Mouse (Mus musculus): ENCODE measurements around the gene Tns1. TPM values are rescaled to one million over a fixed set of nuclear protein-coding genes. Genes with fewer than 3 reads are reported as not detected.

Tns1 gene
- total and polyA plus RNA-seq, 3 experiments, result 0.40 to 3.6 (median 0.89) TPM

DNA sequence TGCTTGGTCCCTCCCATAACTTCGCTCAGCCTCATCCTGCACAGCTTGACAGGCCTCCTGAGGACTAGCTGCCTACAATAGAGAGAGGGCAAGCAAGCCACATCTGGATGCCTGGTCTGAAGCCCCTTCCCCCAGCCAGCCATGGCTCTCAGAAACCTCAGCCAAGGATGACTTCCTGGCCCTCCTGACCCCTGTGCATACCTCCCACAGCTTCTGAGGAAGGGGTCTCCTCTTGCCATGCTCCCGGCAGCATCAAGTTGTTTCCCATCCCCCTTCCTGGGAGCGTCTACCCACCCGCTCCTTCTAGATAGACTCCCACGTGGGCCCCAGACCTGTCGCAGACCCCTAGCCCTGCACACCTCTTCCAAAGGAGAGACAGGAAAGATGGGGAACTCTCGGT lies 33.9 kb downstream of the Tns1 start:
- TF ChIP-seq TBP (conservative IDR thresholded peaks at IDR 0.05; ENCODE audit: low read depth, low read length), result no peak
- no peak for TF ChIP-seq ZKSCAN1 (IDR thresholded peaks at IDR 0.05; ENCODE audit: borderline replicate concordance, low read depth, low read length)
- TF ChIP-seq ELF1 (IDR thresholded peaks at IDR 0.05; ENCODE audit: low read depth, low read length), result no peak
- TF ChIP-seq E2F4 (IDR thresholded peaks at IDR 0.05; ENCODE audit: insufficient replicate concordance, low read depth, low read length), result no peak
- no peak for TF ChIP-seq TCF12 (IDR thresholded peaks at IDR 0.05; ENCODE audit: low read depth, low read length)
- no peak for TF ChIP-seq NRF1 (IDR thresholded peaks at IDR 0.05; ENCODE audit: low read depth, low read length)
- no peak for TF ChIP-seq ZNF384 (IDR thresholded peaks at IDR 0.05; ENCODE audit: low read depth, low read length)
- no peak for TF ChIP-seq POLR2A (IDR thresholded peaks at IDR 0.05; ENCODE audit: low read depth, low read length)
- TF ChIP-seq PAX5 (IDR thresholded peaks at IDR 0.05; ENCODE audit: low read length), result no peak
- TF ChIP-seq RAD21 (IDR thresholded peaks at IDR 0.05; ENCODE audit: low read depth, low read length), result no peak
- H3K9me3 ChIP-seq (replicated peaks; ENCODE audit: low read length), result no peaks in the 10 kb centered on the region
- no peaks in the 10 kb centered on the region for H3K36me3 ChIP-seq (replicated peaks in 1 of 2; ENCODE audit: control insufficient read depth in 1 of 2, insufficient read depth in 1 of 2, low read length in 1 of 2)
- no peak overlapping the region for H3K27ac ChIP-seq (ENCODE audit: insufficient read depth, low read depth)
- peaks cover 8 to 68% of the 10 kb centered on the region in 2 experiments for H3K4me1 ChIP-seq (ENCODE audit: control insufficient read depth in 1 of 2, insufficient read depth in 2 of 2)
- no peak for DNase-seq (ENCODE audit: extremely low read depth)
- dilution Hi-C loops (cut with MboI; ENCODE audit: extremely low pct_ligation_motif_present, extremely low pct_unique_long_range_greater_than_20kb, low sequenced_read_pairs) (no loop called here), in situ Hi-C loops (cut with MboI; ENCODE audit: low pct_ligation_motif_present, low pct_unique_long_range_greater_than_20kb, low sequenced_read_pairs) (no loop called here)
- H3K79me2 ChIP-seq (replicated peaks; ENCODE audit: control insufficient read depth, extremely low read depth, insufficient read depth, poor library complexity, severe bottlenecking), result no peaks in the 10 kb centered on the region
- H3K9ac ChIP-seq (ENCODE audit: insufficient read depth, low read depth), result no peak overlapping the region
- H3K4me3 ChIP-seq (replicated peaks in 1 of 3; ENCODE audit: low read depth in 2 of 3, low read length in 2 of 3, poor library complexity in 1 of 3), result no peak overlapping the region
- peaks cover 16% of the 10 kb centered on the region for H3K27me3 ChIP-seq (replicated peaks)
- no peak overlapping the region for H3K4me2 ChIP-seq (ENCODE audit: insufficient read depth, low read depth, poor library complexity, severe bottlenecking)

DNA sequence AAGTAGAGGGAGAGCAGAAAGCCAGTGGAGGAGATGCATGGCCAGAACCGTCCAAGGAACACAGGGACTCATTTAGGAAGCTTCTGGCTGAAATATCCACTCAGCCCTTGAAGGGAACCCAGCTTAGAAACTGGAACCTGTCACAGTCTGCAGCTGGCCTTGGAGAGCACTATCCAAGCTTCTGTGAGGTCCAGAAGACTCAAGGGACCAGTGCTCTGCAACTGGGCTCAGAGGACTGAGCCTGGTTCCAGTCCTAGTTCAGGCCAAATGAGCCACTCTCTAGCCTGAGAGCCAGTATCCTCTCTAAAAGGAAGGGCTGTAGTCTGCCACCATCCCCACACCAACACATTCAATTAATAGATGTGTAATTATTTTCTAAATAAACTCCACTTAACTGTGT lies 35.7 kb downstream of the Tns1 start:
- Histone ChIP-seq H3K4me2 (ENCODE audit: insufficient read depth, low read depth, poor library complexity, severe bottlenecking) (no peak overlapping the region), H3K36me3 (replicated peaks in 1 of 2; ENCODE audit: control insufficient read depth in 1 of 2, insufficient read depth in 1 of 2, low read length in 1 of 2) (no peaks in the 10 kb centered on the region), H3K27ac (ENCODE audit: insufficient read depth, low read depth) (no peak overlapping the region), H3K4me1 (ENCODE audit: control insufficient read depth in 1 of 2, insufficient read depth in 2 of 2) (peaks cover 15 to 76% of the 10 kb centered on the region in 2 experiments), H3K9ac (ENCODE audit: insufficient read depth, low read depth) (no peak overlapping the region), H3K79me2 (replicated peaks; ENCODE audit: control insufficient read depth, extremely low read depth, insufficient read depth, poor library complexity, severe bottlenecking) (no peaks in the 10 kb centered on the region), H3K27me3 (replicated peaks) (peaks cover 7% of the 10 kb centered on the region), H3K4me3 (replicated peaks in 1 of 3; ENCODE audit: low read depth in 2 of 3, low read length in 2 of 3, poor library complexity in 1 of 3) (no peak overlapping the region), H3K9me3 (replicated peaks; ENCODE audit: low read length) (no peaks in the 10 kb centered on the region)
- dilution Hi-C loops (cut with MboI; ENCODE audit: extremely low pct_ligation_motif_present, extremely low pct_unique_long_range_greater_than_20kb, low sequenced_read_pairs), result no loop called here
- no peak for TF ChIP-seq NELFE (IDR thresholded peaks at IDR 0.05; ENCODE audit: low read depth, low read length)
- no peak for TF ChIP-seq ELF1 (IDR thresholded peaks at IDR 0.05; ENCODE audit: low read depth, low read length)
- TF ChIP-seq SIN3A (IDR thresholded peaks at IDR 0.05; ENCODE audit: low read length), result no peak
- in situ Hi-C loops (cut with MboI; ENCODE audit: low pct_ligation_motif_present, low pct_unique_long_range_greater_than_20kb, low sequenced_read_pairs), result no loop called here
- no peak for DNase-seq (ENCODE audit: extremely low read depth)

DNA sequence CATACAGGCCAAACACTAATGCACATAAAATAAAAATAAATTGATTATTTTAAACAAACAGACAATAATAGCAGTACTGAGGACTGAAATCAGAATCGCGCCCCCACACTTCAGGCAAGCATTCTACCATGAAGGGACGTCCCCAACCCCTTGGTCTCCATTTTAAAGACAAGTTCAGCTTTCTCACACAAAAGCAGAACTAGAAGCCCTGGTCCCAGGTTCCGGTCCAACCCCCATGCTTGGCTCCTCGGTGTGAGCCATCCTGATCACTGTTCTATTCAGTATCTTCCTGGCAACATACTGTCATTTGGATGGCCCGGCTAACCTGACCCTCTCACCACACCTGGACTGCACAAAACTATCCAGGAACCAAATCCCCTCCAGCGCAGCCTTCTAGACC lies 38.7 kb downstream of the Tns1 start:
- no peaks in the 10 kb centered on the region for H3K79me2 ChIP-seq (replicated peaks; ENCODE audit: control insufficient read depth, extremely low read depth, insufficient read depth, poor library complexity, severe bottlenecking)
- in situ Hi-C loops (cut with MboI; ENCODE audit: low pct_ligation_motif_present, low pct_unique_long_range_greater_than_20kb, low sequenced_read_pairs), result no loop called here
- TF ChIP-seq BHLHE40 (IDR thresholded peaks at IDR 0.05; ENCODE audit: low read depth, low read length), result no peak
- H3K9ac ChIP-seq (ENCODE audit: insufficient read depth, low read depth), result no peak overlapping the region
- H3K4me1 ChIP-seq (ENCODE audit: control insufficient read depth in 1 of 2, insufficient read depth in 2 of 2), result peaks cover 15 to 81% of the 10 kb centered on the region in 2 experiments
- no peak overlapping the region for H3K27ac ChIP-seq (ENCODE audit: insufficient read depth, low read depth)
- no peaks in the 10 kb centered on the region for H3K27me3 ChIP-seq (replicated peaks)
- DNase-seq (ENCODE audit: extremely low read depth), result peak; percentile 77
- H3K4me3 ChIP-seq (replicated peaks in 1 of 3; ENCODE audit: low read depth in 2 of 3, low read length in 2 of 3, poor library complexity in 1 of 3), result no peak overlapping the region
- dilution Hi-C loops (cut with MboI; ENCODE audit: extremely low pct_ligation_motif_present, extremely low pct_unique_long_range_greater_than_20kb, low sequenced_read_pairs), result no loop called here
- H3K4me2 ChIP-seq (ENCODE audit: insufficient read depth, low read depth, poor library complexity, severe bottlenecking), result no peak overlapping the region
- no peaks in the 10 kb centered on the region for H3K36me3 ChIP-seq (replicated peaks in 1 of 2; ENCODE audit: control insufficient read depth in 1 of 2, insufficient read depth in 1 of 2, low read length in 1 of 2)
- H3K9me3 ChIP-seq (replicated peaks; ENCODE audit: low read length), result no peaks in the 10 kb centered on the region

Measured in CH12.LX (cell line).